Mouse (Mus musculus): ENCODE measurements at regions not wholly inside any gene's neighbourhood (a gene's known extent, or its start where the extent isn't known, plus 50 kb on each side); places are given as distances from the start of the nearest gene placed in this dataset.
A peak's percentile ranks its signal among the peaks of the same experiment; 100 is the strongest.

DNA sequence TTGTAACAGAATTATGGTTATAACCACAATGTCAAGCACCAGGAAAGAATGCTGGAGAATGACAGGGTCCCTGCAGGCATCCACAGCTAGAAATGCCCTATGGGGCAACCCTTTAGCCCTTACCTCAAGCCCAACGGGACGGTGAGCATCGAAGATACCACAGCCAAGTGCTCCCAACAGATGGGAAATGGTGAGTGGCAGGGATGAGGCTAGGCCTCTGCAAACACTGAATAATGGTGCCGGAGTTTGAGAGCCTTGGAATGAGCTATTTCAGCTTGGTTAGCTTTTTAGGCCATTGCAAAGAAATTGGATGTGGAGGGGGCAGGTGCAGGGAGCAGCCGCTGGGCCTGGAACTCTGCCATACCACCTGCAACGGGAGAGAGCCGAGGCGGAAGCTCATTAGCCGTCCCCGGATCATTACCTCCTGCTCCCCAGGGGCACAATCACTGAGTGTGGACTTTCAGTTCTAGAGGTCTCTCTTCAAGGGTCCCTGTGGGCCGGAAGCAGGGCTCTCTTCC, 117.9 kb downstream of the Usp31 start:
- DNase-seq (ENCODE audit: low read depth, low spot score) = no peak

DNA sequence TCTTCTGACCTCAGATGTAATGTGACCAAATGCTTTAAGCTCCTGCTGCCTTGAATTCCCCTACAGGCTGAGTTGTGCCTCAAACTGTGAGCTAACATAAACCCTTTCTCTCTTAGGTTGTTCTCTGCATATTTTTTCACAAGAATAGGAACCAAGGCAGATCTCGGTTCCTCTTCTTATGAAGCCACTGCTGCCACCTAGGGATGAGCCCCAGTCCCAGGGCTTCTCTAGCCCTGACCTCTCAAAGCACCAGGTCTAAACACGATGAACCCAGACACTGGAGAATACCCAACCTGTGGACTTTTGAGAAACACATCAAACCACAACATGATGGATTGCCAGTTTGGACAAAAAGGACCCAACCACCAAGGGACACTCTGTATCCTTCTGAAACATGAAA, 119.3 kb downstream of the Usp31 start:
- no peak for DNase-seq (ENCODE audit: low read depth, low spot score)

DNA sequence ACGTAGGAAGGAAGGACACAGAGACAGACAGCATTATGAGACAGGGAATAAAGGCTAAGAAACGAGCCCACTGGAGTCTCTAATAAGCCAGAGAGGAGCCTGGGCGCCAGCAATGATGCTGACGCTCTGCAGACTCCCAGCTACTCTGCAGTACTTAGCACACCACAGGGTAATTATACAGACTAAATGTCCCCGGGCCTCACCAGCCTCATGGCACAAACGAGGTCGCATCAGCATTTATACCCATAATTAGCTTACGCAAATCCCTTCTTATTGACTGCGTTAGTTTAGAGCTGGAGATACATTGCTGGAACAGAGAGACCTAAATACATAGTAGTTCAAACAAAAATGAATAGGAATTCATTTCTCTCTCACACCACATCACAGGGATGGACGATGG, 121.3 kb downstream of the Usp31 start:
- DNase-seq (ENCODE audit: low read depth, low spot score) = no peak

DNA sequence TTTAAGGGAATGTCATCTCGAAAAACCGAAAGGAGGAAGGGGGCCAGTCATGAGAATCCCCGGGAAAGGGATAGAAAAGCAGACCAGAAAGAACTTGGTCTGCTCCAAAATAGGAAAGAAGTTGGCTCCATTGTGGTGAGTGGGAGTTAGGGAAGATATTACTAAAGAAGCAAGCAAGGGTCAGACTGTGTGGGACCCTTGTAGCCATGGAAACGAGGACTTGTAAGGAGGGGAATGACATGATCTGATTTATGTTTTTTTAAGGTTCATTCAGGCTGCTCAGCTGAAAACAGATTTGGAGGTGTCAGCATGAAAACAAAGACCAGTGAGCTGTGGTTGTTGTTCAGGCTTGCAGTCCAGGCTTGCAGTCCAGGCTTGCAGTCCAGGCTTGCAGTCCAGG, 127.6 kb downstream of the Usp31 start:
- no peak for DNase-seq (ENCODE audit: low read depth, low spot score)

DNA sequence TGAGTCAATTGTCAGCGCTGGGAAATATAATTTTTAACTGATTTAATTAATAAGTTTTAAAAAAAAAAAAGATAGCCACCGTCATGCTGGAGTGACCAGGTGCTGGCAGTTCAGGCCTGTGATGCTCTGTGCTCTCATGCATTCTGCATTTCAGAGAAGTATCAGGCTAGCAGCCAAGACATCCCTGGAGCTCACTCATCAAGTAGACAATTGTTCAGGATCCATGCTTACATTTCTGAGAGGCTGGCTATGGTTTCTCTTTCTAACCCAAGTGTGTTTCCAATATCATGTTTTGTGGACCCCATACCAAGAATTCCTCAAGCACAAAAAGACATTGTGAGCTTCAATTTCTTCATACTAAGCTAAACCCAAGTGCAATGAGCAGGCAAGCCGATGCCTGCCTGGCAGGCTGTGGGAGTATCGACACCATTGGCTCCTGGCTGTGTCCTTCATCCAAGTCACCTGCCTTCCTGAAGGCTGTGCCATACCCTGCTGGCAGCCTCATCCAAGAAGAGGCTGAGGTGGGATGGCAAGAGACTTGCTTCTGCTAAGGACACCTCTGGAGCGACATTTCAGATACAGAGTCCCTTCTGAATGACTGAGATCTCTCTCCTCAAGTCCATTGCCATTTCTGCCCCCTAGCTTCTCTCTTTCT, 134.2 kb downstream of the Usp31 start:
- no peak for DNase-seq (ENCODE audit: low read depth, low spot score)

DNA sequence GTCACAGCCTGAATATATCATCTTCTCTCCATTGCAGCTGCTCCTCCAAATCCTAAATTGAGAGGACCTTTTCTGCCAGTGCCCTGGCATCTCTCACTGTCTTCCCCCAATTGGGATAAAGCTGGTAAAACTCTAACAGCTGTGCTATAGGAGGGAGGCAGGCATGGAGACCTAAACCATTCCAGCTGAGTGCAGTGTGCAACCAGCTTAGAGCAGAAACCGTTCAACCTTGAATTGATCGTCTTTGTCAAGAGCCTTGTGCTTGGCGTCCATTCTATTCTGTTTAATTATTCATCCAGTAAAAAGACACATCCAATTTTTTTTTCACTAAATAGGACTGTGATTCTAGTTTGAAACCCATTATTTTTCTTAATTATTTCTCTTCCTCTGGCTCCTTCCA, 135.3 kb downstream of the Usp31 start:
- DNase-seq (ENCODE audit: low read depth, low spot score) = no peak

DNA sequence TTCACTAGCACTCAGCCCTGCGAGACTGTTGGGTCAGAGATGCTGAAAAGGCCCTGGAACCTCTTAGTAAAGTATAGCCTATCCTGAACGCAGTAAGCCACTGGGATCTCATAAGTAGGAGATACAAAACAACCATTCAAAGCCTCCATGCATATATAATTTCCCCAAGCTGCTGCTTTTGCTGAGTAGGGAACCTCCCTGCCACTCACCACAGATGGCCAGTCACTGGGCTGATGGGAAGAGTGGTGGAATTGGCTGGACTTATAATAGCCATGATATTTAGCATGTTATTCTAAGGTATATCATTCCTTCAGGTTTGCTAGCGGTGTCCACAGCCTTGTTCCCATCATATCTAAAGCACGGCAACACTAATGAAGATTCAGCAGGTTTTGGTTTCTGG, 135.8 kb downstream of the Usp31 start:
- no peak for DNase-seq (ENCODE audit: low read depth, low spot score)

DNA sequence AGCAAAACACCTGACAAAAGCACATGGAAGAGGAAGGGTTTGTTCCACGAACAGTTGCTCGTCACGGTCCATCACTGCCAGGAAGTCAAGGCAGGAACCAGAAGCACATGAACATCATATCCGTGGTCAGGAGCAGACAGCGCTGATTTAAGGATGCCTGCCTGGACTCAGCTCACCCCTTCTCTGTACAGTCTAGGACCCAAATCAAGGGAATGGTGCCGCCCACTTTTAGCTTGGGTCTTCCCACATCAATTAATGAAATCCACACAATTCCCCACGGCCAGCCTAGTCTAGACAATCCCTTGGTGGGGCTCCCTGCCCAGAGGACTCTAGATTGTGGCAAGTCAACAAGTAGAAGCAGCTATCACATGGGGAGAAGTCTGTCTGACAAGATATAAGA, 137.8 kb downstream of the Usp31 start:
- no peak for DNase-seq (ENCODE audit: low read depth, low spot score)

DNA sequence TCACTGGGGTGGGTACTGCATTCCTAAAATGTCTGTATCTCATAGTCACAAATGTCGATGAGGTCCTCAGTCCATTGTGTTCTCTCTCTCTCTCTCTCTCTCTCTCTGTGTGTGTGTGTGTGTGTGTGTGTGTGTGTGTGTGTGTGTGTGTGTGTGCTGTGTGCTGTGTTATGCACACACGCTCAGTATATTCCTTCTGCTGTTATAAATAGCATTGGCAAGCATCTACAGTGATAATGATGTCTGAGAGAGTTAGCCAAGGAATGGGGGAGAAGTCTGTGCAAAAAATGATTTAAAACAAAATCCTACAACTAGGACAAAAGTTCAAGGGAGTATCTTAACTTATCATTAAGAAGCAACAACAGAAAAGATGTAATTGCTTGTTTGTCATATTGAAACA, 139.0 kb downstream of the Usp31 start:
- no peak for DNase-seq (ENCODE audit: low read depth, low spot score)

DNA sequence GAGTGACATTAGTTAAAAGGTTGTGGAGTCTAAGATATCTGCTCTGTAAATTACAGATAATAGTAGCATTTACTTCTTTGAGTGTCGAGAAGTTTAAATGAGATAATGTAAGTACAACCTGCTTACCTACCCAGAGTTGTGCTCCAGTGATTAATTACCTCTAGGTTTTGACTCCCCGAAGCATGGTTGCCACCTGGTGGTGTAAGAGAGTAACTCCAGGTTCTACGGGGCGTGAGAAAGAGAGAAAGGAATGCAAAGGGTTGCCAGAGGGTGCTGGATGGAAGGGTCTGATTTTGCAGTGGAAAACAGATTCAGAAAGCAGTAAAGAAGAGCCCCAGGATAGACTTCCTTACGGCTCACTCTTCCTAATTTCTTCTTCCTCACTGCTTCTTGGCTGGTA, 143.5 kb downstream of the Usp31 start:
- DNase-seq (ENCODE audit: low read depth, low spot score) = peak; percentile 39

DNA sequence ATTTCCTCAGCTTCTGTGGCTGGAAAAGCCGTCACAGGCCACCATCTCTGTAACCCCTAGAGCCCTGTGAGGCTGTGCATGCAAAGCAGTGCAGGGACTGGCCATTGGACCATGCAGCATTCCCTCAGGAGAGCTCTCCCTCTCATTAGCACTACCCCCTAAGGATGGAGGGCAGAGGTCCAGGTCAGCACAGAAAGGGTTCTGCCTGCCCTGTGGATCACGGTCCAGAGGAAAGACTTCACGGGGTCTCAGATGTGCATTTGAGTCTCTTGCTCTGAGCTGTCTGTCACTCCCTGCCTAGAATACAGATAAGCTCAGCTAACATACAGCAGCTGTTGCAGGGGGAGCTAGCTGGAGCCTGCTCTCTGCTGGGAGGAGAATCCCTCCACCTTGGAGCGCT, 151.6 kb downstream of the Usp31 start:
- DNase-seq (ENCODE audit: low read depth, low spot score) = no peak

Measured in 3T3-L1 (cell line).